Mouse (Mus musculus) myocyte (in vitro differentiated cells): ENCODE results near the gene Ahnak. TPM values are rescaled to one million over a fixed set of nuclear protein-coding genes. Genes with fewer than 3 reads are reported as not detected.
"Not testable (repeated sequence)": the region's sequence is repeated elsewhere in the genome, so short reads cannot be mapped to it uniquely, and the experiment has no call there.

Experiments
- H3K27me3 ChIP-seq: one replicate; pipeline ENCODE4 v1.6.1; 2011; ENCODE audit not compliant: control insufficient read depth, insufficient read depth, insufficient read length
- H3K36me3 ChIP-seq: one replicate; pipeline ENCODE4 v1.6.1; 2011; ENCODE audit not compliant: control insufficient read depth, insufficient read depth
- H3K4me2 ChIP-seq: one replicate; pipeline ENCODE4 v1.6.1; 2011; ENCODE audit warnings: low read depth, control low read depth
- H3K4me3 ChIP-seq: one replicate; pipeline ENCODE4 v1.5.1; 2011; ENCODE audit warnings: mild to moderate bottlenecking, control low read depth, moderate library complexity
- H3K79me2 ChIP-seq: one replicate; pipeline ENCODE4 v1.6.1; 2011; ENCODE audit not compliant: control insufficient read depth, insufficient read depth
- H3ac ChIP-seq: one replicate; pipeline ENCODE4 v1.6.1; 2011; ENCODE audit not compliant: control insufficient read depth, insufficient read length
- CEBPB ChIP-seq: IDR thresholded peaks from 2 replicates; pipeline ENCODE4 v1.6.1; 2011; ENCODE audit warnings: mild to moderate bottlenecking, moderate library complexity; ENCODE audit not compliant: poor library complexity, insufficient read depth, severe bottlenecking
- E2F4 ChIP-seq: IDR thresholded peaks from one replicate; pipeline ENCODE4 v1.6.1; 2011; ENCODE audit warnings: mild to moderate bottlenecking, control low read depth, moderate library complexity; ENCODE audit not compliant: insufficient read depth
- MAX ChIP-seq: IDR thresholded peaks from one replicate; pipeline ENCODE4 v1.6.1; 2011; ENCODE audit warnings: low read depth, mild to moderate bottlenecking, control low read depth
- MYOD1 ChIP-seq, 3 experiments: IDR thresholded peaks; one replicate each; pipeline ENCODE4 v1.6.1; 2011; ENCODE audit warnings: control low read depth in 2 of 3, low read depth in 2 of 3, mild to moderate bottlenecking in 2 of 3, moderate library complexity in 1 of 3; ENCODE audit not compliant: insufficient read length in 2 of 3, control insufficient read depth in 1 of 3
- MYOG ChIP-seq, 3 experiments: IDR thresholded peaks; one replicate each; pipeline ENCODE4 v1.6.1; 2011; ENCODE audit warnings: control low read depth in 2 of 3, low read depth in 2 of 3, mild to moderate bottlenecking in 2 of 3; ENCODE audit not compliant: insufficient read length in 2 of 3, control insufficient read depth in 1 of 3, insufficient read depth in 1 of 3
- POLR2A ChIP-seq: IDR thresholded peaks from one replicate; pipeline ENCODE4 v1.6.1; 2011; ENCODE audit warnings: low read depth, mild to moderate bottlenecking, control low read depth, moderate library complexity; ENCODE audit not compliant: insufficient read length
- POLR2AphosphoS2 ChIP-seq: IDR thresholded peaks from one replicate; pipeline ENCODE4 v1.6.1; 2011; ENCODE audit warnings: low read depth, control low read depth; ENCODE audit not compliant: insufficient read length
- REST ChIP-seq: IDR thresholded peaks from one replicate; pipeline ENCODE4 v1.6.1; 2011; ENCODE audit warnings: mild to moderate bottlenecking, control low read depth, moderate library complexity; ENCODE audit not compliant: insufficient read depth, insufficient read length
- SRF ChIP-seq: IDR thresholded peaks from one replicate; pipeline ENCODE4 v1.6.1; 2011; ENCODE audit warnings: low read depth; ENCODE audit not compliant: control insufficient read depth, insufficient read length
- TCF12 ChIP-seq: IDR thresholded peaks from one replicate; pipeline ENCODE4 v1.6.1; 2011; ENCODE audit warnings: mild to moderate bottlenecking, control low read depth; ENCODE audit not compliant: poor library complexity, insufficient read depth, severe bottlenecking
- TCF3 ChIP-seq: IDR thresholded peaks from one replicate; pipeline ENCODE4 v1.6.1; 2011; ENCODE audit warnings: low read depth, control low read depth; ENCODE audit not compliant: insufficient read length
- USF1 ChIP-seq: IDR thresholded peaks from one replicate; pipeline ENCODE4 v1.6.1; 2011; ENCODE audit warnings: low read depth, mild to moderate bottlenecking, control low read depth, moderate library complexity
- polyA plus RNA-seq: library from polyadenylated mRNA; unstranded; fragments of >200 nt; fragmentation: generic; extraction: Trizol; gene quantifications from one replicate; pipeline ENCODE4 v1.2.1, GENCODE M21; 2012; ENCODE audit warnings: missing spikeins

The Ahnak gene
- polyA plus RNA-seq, 1 experiment = 93.3 TPM

GRCm38 (mm10) chr19:8966590-8967372, 22.3 kb upstream of the Ahnak start, which contains the start of gene Eef1g:
TSS of gene Eef1g (plus strand) at chr19:8967041.
- Histone ChIP-seq H3K27me3 (no peaks in the 10 kb centered on the region), H3K4me2 (peak within 1 kb of the TSS; percentile 87), H3K36me3 (peaks cover 46% of the 10 kb centered on the region), H3ac (peak within 1 kb of the TSS; percentile 73), H3K4me3 (peak within 1 kb of the TSS; percentile 97), H3K79me2 (peaks cover 51% of the 10 kb centered on the region)
- TF ChIP-seq POLR2AphosphoS2 (peak; percentile 81), TCF3 (no peak), CEBPB (no peak), USF1 (peak; percentile 56), MAX (no peak), TCF12 (no peak), SRF (peak; percentile 55), POLR2A (peak; percentile 79), REST (no peak), E2F4 (no peak), MYOD1 (IDR thresholded peaks at IDR 0.05; ENCODE audit: control insufficient read depth in 1 of 3, insufficient read length in 2 of 3, low read depth in 2 of 3) (no peak), MYOG (IDR thresholded peaks at IDR 0.05; ENCODE audit: control insufficient read depth in 1 of 3, insufficient read depth in 1 of 3, insufficient read length in 2 of 3, low read depth in 2 of 3) (no peak)

- Histone ChIP-seq H3ac (peak overlapping the region; percentile 73), H3K36me3 (peaks cover 52% of the 10 kb centered on the region), H3K4me3 (peak overlapping the region; percentile 97), H3K79me2 (peaks cover 57% of the 10 kb centered on the region), H3K27me3 (no peaks in the 10 kb centered on the region), H3K4me2 (peak overlapping the region; percentile 83)
- TF ChIP-seq USF1 = no peak
- TF ChIP-seq TCF3 = no peak
- TF ChIP-seq E2F4 = no peak
- no peak for TF ChIP-seq POLR2AphosphoS2
- TF ChIP-seq MYOD1 (IDR thresholded peaks at IDR 0.05; ENCODE audit: control insufficient read depth in 1 of 3, insufficient read length in 2 of 3, low read depth in 2 of 3) = no peak
Observed at GRCm38 (mm10) chr19:8967373-8967743, 21.7 kb upstream of the Ahnak start.

DNA sequence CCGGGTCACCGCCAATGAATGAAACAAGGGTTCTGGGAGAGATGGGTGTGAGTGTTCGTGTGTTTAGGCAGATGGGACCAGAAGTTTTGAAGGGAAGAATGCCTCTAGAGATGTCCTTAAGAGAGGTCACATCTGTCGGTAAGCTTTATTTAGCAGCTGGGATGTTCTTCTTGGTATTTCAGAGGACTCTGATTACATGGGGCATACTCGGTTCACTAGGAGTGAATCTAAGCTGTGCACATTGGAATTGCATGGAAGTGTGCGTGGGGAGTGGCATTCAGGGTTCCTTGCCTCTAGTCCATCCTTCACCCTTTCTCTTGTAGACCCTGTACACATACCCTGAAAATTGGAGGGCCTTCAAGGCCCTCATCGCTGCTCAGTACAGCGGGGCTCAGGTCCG, 21.2 kb upstream of the Ahnak start:
- Histone ChIP-seq H3ac (peak overlapping the region; percentile 73), H3K79me2 (peaks cover 62% of the 10 kb centered on the region), H3K4me3 (peak overlapping the region; percentile 97), H3K27me3 (no peaks in the 10 kb centered on the region), H3K36me3 (peaks cover 52% of the 10 kb centered on the region), H3K4me2 (peak overlapping the region; percentile 83)
- TF ChIP-seq USF1 (no peak), POLR2AphosphoS2 (no peak)

GRCm38 (mm10) chr19:8972491-8972890, 16.6 kb upstream of the Ahnak start:
- peak; percentile 26 for TF ChIP-seq POLR2AphosphoS2

GRCm38 (mm10) chr19:8974638-8975037, 14.4 kb upstream of the Ahnak start:
- Histone ChIP-seq H3K79me2 (peaks cover 92% of the 10 kb centered on the region), H3K36me3 (peaks cover 94% of the 10 kb centered on the region), H3K4me3 (no peak overlapping the region), H3ac (no peak overlapping the region), H3K4me2 (no peak overlapping the region), H3K27me3 (no peaks in the 10 kb centered on the region)
- TF ChIP-seq TCF12 (no peak), CEBPB (no peak), MAX (no peak), USF1 (no peak), POLR2AphosphoS2 (no peak), MYOG (IDR thresholded peaks at IDR 0.05; ENCODE audit: control insufficient read depth in 1 of 3, insufficient read depth in 1 of 3, insufficient read length in 2 of 3, low read depth in 2 of 3) (no peak), E2F4 (no peak)

More at GRCm38 (mm10) chr19:8972491-8972890, 16.6 kb upstream of the Ahnak start:
- not testable (repeated sequence) for H3K27me3 ChIP-seq, H3K4me2 ChIP-seq, H3ac ChIP-seq, H3K4me3 ChIP-seq
- Histone ChIP-seq H3K79me2 (peaks cover 98% of the 10 kb centered on the region), H3K36me3 (peaks cover 85% of the 10 kb centered on the region)
